Mouse (Mus musculus) MEL (cell line): Measurements from ENCODE around the gene Map1s. TPM values are rescaled to one million over a fixed set of nuclear protein-coding genes. Genes with fewer than 3 reads are reported as not detected.

Source experiments
- DNase-seq: peaks from one replicate; pipeline ENCODE4 v3.0.0; 2011; ENCODE audit warnings: low read depth, low spot score
- H3K27ac ChIP-seq: 2 replicates; pipeline ENCODE4 v1.5.1; 2012; ENCODE audit warnings: low read depth, mild to moderate bottlenecking, control low read depth, low read length, moderate library complexity; ENCODE audit not compliant: control insufficient read depth
- H3K27me3 ChIP-seq, 2 experiments: fragments of 150-350 bp in 1 of 2; sonication (generic) in 1 of 2; 2 replicates each; pipeline ENCODE4 v1.6.1; 2012; ENCODE audit warnings: low read length in 2 of 2, mild to moderate bottlenecking in 2 of 2, improper control_type of control experiment in 1 of 2, moderate library complexity in 1 of 2; ENCODE audit not compliant: insufficient read depth in 2 of 2, control insufficient read depth in 1 of 2
- H3K36me3 ChIP-seq, 2 experiments: 2 replicates each; pipeline ENCODE4 v1.6.1; 2012 to 2014; ENCODE audit warnings: low read length in 2 of 2, improper control_type of control experiment in 1 of 2, inconsistent platforms in 1 of 2, mild to moderate bottlenecking in 1 of 2; ENCODE audit not compliant: insufficient read depth in 2 of 2, control insufficient read depth in 1 of 2
- H3K4me1 ChIP-seq, 2 experiments: fragments of 150-350 bp in 1 of 2; sonication (generic) in 1 of 2; 2 replicates each; pipeline ENCODE4 v1.6.1; 2012; ENCODE audit warnings: low read length in 2 of 2, improper control_type of control experiment in 1 of 2, mild to moderate bottlenecking in 1 of 2; ENCODE audit not compliant: insufficient read depth in 2 of 2, control insufficient read depth in 1 of 2
- H3K4me3 ChIP-seq, 2 experiments: fragments of 150-350 bp in 1 of 2; sonication (generic) in 1 of 2; 2 replicates each; pipeline ENCODE4 v1.5.1; 2012; ENCODE audit warnings: low read depth in 2 of 2, low read length in 2 of 2, mild to moderate bottlenecking in 2 of 2, moderate library complexity in 2 of 2, control low read depth in 1 of 2, improper control_type of control experiment in 1 of 2; ENCODE audit not compliant: control insufficient read depth in 1 of 2, insufficient read depth in 1 of 2
- H3K79me2 ChIP-seq: 2 replicates; pipeline ENCODE4 v1.6.1; 2012; ENCODE audit warnings: mild to moderate bottlenecking, low read length, moderate library complexity; ENCODE audit not compliant: control insufficient read depth, poor library complexity, insufficient read depth
- H3K9ac ChIP-seq: 2 replicates; pipeline ENCODE4 v1.6.1; 2012; ENCODE audit warnings: low read depth, mild to moderate bottlenecking, control low read depth, low read length, moderate library complexity; ENCODE audit not compliant: control insufficient read depth, poor library complexity, severe bottlenecking
- H3K9me3 ChIP-seq: fragments of 150-350 bp; sonication (generic); replicated peaks from 2 replicates; pipeline ENCODE4 v1.6.1; 2012; ENCODE audit warnings: mild to moderate bottlenecking, low read length, improper control_type of control experiment, moderate library complexity; ENCODE audit not compliant: insufficient read depth
- BHLHE40 ChIP-seq: IDR thresholded peaks from 2 replicates; pipeline ENCODE4 v1.6.1; 2012; ENCODE audit warnings: low read depth, mild to moderate bottlenecking, inconsistent platforms, low read length, improper control_type of control experiment, borderline replicate concordance
- CHD1 ChIP-seq: IDR thresholded peaks from 2 replicates; pipeline ENCODE4 v1.6.1; 2012; ENCODE audit warnings: low read depth, mild to moderate bottlenecking, inconsistent platforms, low read length, improper control_type of control experiment
- CTCF ChIP-seq, 3 experiments: IDR thresholded peaks in 2 of 3; conservative IDR thresholded peaks in 1 of 3; 2 replicates each; pipeline ENCODE4 v1.5.1; 2011 to 2012; ENCODE audit warnings: low read length in 3 of 3, low read depth in 2 of 3, mild to moderate bottlenecking in 2 of 3, improper control_type of control experiment in 1 of 3, inconsistent platforms in 1 of 3, mixed read lengths in 1 of 3, moderate library complexity in 1 of 3; ENCODE audit not compliant: control insufficient read depth in 1 of 3, insufficient read depth in 1 of 3, poor library complexity in 1 of 3, severe bottlenecking in 1 of 3
- ELF1 ChIP-seq: IDR thresholded peaks from 2 replicates; pipeline ENCODE4 v1.6.1; 2014; ENCODE audit warnings: low read depth, mild to moderate bottlenecking, inconsistent platforms, low read length, improper control_type of control experiment, moderate library complexity
- ETS1 ChIP-seq: IDR thresholded peaks from 2 replicates; pipeline ENCODE4 v1.6.1; 2012; ENCODE audit warnings: low read depth, mild to moderate bottlenecking, inconsistent platforms, low read length, improper control_type of control experiment, moderate library complexity
- GABPA ChIP-seq: IDR thresholded peaks from 2 replicates; pipeline ENCODE4 v1.6.1; 2012; ENCODE audit warnings: low read depth, mild to moderate bottlenecking, inconsistent platforms, low read length, improper control_type of control experiment, moderate library complexity
- GATA1 ChIP-seq: IDR thresholded peaks from 2 replicates; pipeline ENCODE4 v1.6.1; 2011; ENCODE audit warnings: low read depth, low read length, improper control_type of control experiment
- HCFC1 ChIP-seq: IDR thresholded peaks from 2 replicates; pipeline ENCODE4 v1.6.1; 2012; ENCODE audit warnings: low read depth, mild to moderate bottlenecking, inconsistent platforms, low read length, improper control_type of control experiment, moderate library complexity
- JUND ChIP-seq: IDR thresholded peaks from 2 replicates; pipeline ENCODE4 v1.6.1; 2011; ENCODE audit warnings: low read depth, mild to moderate bottlenecking, improper control_type of control experiment, low read length
- KAT2A ChIP-seq: conservative IDR thresholded peaks from 2 replicates; pipeline ENCODE4 v1.6.1; 2012; ENCODE audit warnings: low read depth, low read length, improper control_type of control experiment, inconsistent platforms
- MAFK ChIP-seq: IDR thresholded peaks from 2 replicates; pipeline ENCODE4 v1.6.1; 2011; ENCODE audit warnings: low read depth, mild to moderate bottlenecking, low read length, improper control_type of control experiment, borderline replicate concordance
- MAZ ChIP-seq: IDR thresholded peaks from 2 replicates; pipeline ENCODE4 v1.6.1; 2012; ENCODE audit warnings: low read depth, mild to moderate bottlenecking, inconsistent platforms, low read length, improper control_type of control experiment
- MXI1 ChIP-seq: IDR thresholded peaks from 2 replicates; pipeline ENCODE4 v1.6.1; 2011; ENCODE audit warnings: mild to moderate bottlenecking, low read depth, low read length, improper control_type of control experiment
- MYB ChIP-seq: IDR thresholded peaks from 2 replicates; pipeline ENCODE4 v1.6.1; 2011; ENCODE audit warnings: mild to moderate bottlenecking, low read depth, low read length, improper control_type of control experiment
- MYC ChIP-seq: IDR thresholded peaks from 2 replicates; pipeline ENCODE4 v1.6.1; 2011; ENCODE audit warnings: low read depth, mild to moderate bottlenecking, low read length, improper control_type of control experiment, moderate library complexity
- NELFE ChIP-seq: IDR thresholded peaks from 2 replicates; pipeline ENCODE4 v1.6.1; 2011; ENCODE audit warnings: low read depth, low read length, improper control_type of control experiment
- NRF1 ChIP-seq: IDR thresholded peaks from 2 replicates; pipeline ENCODE4 v1.6.1; 2014; ENCODE audit warnings: low read depth, mild to moderate bottlenecking, inconsistent platforms, low read length, improper control_type of control experiment, moderate library complexity; ENCODE audit not compliant: poor library complexity, insufficient read depth, severe bottlenecking
- POLR2A ChIP-seq, 2 experiments: IDR thresholded peaks; 2 replicates each; pipeline ENCODE4 v1.6.1; 2011 to 2012; ENCODE audit warnings: low read length in 2 of 2, mild to moderate bottlenecking in 2 of 2, control low read depth in 1 of 2, improper control_type of control experiment in 1 of 2, low read depth in 1 of 2, moderate library complexity in 1 of 2; ENCODE audit not compliant: control insufficient read depth in 1 of 2, insufficient read depth in 1 of 2, poor library complexity in 1 of 2
- POLR2AphosphoS5 ChIP-seq: IDR thresholded peaks from 2 replicates; pipeline ENCODE4 v1.6.1; 2012; ENCODE audit warnings: low read depth, borderline replicate concordance, mild to moderate bottlenecking, inconsistent platforms, low read length, moderate library complexity, mixed read lengths
- RCOR1 ChIP-seq: IDR thresholded peaks from 2 replicates; pipeline ENCODE4 v1.6.1; 2012; ENCODE audit warnings: low read depth, mild to moderate bottlenecking, inconsistent platforms, low read length, improper control_type of control experiment
- SIN3A ChIP-seq: IDR thresholded peaks from 2 replicates; pipeline ENCODE4 v1.6.1; 2012; ENCODE audit warnings: low read length, improper control_type of control experiment, inconsistent platforms
- TAL1 ChIP-seq: IDR thresholded peaks from 2 replicates; pipeline ENCODE4 v1.6.1; 2012; ENCODE audit warnings: mild to moderate bottlenecking, inconsistent platforms, low read length, moderate library complexity, mixed read lengths
- UBTF ChIP-seq: IDR thresholded peaks from 2 replicates; pipeline ENCODE4 v1.6.1; 2012; ENCODE audit warnings: low read depth, mild to moderate bottlenecking, inconsistent platforms, low read length, improper control_type of control experiment, moderate library complexity, borderline replicate concordance; ENCODE audit not compliant: insufficient read depth
- USF1 ChIP-seq: IDR thresholded peaks from 2 replicates; pipeline ENCODE4 v1.6.1; 2014; ENCODE audit warnings: low read depth, mild to moderate bottlenecking, inconsistent platforms, low read length, improper control_type of control experiment, moderate library complexity
- USF2 ChIP-seq, 2 experiments: IDR thresholded peaks; 2 replicates each; pipeline ENCODE4 v1.6.1; 2011 to 2012; ENCODE audit warnings: improper control_type of control experiment in 2 of 2, low read length in 2 of 2, borderline replicate concordance in 1 of 2, inconsistent platforms in 1 of 2, low read depth in 1 of 2, mild to moderate bottlenecking in 1 of 2; ENCODE audit not compliant: insufficient read depth in 1 of 2
- ZC3H11A ChIP-seq: IDR thresholded peaks from 2 replicates; pipeline ENCODE4 v1.6.1; 2012; ENCODE audit warnings: low read depth, mild to moderate bottlenecking, inconsistent platforms, low read length, improper control_type of control experiment
- ZKSCAN1 ChIP-seq: IDR thresholded peaks from 2 replicates; pipeline ENCODE4 v1.6.1; 2012; ENCODE audit warnings: low read depth, mild to moderate bottlenecking, inconsistent platforms, low read length, improper control_type of control experiment, moderate library complexity
- ZMIZ1 ChIP-seq: IDR thresholded peaks from 2 replicates; pipeline ENCODE4 v1.6.1; 2012; ENCODE audit warnings: low read depth, mild to moderate bottlenecking, inconsistent platforms, low read length, improper control_type of control experiment, moderate library complexity
- ZNF384 ChIP-seq: IDR thresholded peaks from 2 replicates; pipeline ENCODE4 v1.6.1; 2012; ENCODE audit warnings: low read depth, mild to moderate bottlenecking, inconsistent platforms, low read length, improper control_type of control experiment
- polyA plus RNA-seq, 2 experiments: library from polyadenylated mRNA; stranded (reverse) in 1 of 2; unstranded in 1 of 2; fragments of >175 nt in 1 of 2; fragments of >200 nt in 1 of 2; gene quantifications; 2 replicates each; pipeline versions ENCODE4 v1.2.1 to v1.2.4; 2012; ENCODE audit warnings: low replicate concordance in 2 of 2, low read depth in 1 of 2; ENCODE audit not compliant: insufficient read length in 2 of 2, insufficient read depth in 1 of 2, missing spikeins in 1 of 2
- total RNA-seq: library from RNA; depleted of rRNA; stranded (reverse); fragments of 300-350 nt; gene quantifications from 2 replicates; pipeline ENCODE4 v1.2.3, GENCODE M21; 2012

The Map1s gene
- total and polyA plus RNA-seq, 3 experiments = 51.0 to 53.3 TPM; not detected in 1

DNA sequence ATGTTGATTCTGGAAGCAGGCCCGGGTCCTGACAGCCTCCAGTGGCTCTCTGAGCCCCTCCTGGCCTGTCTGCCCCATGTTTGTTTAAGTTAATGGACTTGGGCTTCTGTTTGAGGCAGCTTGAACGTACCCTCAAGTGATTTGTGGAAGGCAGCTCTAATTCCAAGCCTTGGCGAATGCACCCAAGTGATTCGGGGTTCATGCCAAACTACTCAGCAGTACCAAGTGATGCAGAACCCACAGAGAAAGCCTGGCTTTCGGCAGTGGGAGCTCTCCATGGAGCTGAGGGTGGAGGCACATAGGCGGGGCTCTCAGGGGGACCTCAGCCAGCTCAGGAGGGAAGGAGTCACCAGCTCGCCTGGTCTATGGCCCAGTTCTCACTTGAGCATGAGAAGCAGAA is 29.1 kb downstream of the Map1s start:
- H3K27me3 ChIP-seq = peaks cover 7% of the 10 kb centered on the region in 2 experiments
- H3K4me1 ChIP-seq = no peaks in the 10 kb centered on the region
- no peak for DNase-seq
- H3K79me2 ChIP-seq = no peaks in the 10 kb centered on the region
- no peak overlapping the region for H3K9ac ChIP-seq
- no peaks in the 10 kb centered on the region for H3K9me3 ChIP-seq
- no peaks in the 10 kb centered on the region for H3K36me3 ChIP-seq
- no peak for TF ChIP-seq HCFC1
- no peak for TF ChIP-seq MAFK
- no peak for TF ChIP-seq MYB
- no peak for TF ChIP-seq JUND
- no peak for TF ChIP-seq CTCF (IDR thresholded peaks at IDR 0.05 in 2 of 3, conservative IDR thresholded peaks at IDR 0.05 in 1 of 3; ENCODE audit: control insufficient read depth in 1 of 3, insufficient read depth in 1 of 3, low read depth in 2 of 3, low read length in 3 of 3, poor library complexity in 1 of 3, severe bottlenecking in 1 of 3)
- TF ChIP-seq RCOR1 = no peak
- no peak for TF ChIP-seq GATA1
- no peak for TF ChIP-seq ZC3H11A
- no peak for TF ChIP-seq TAL1
- TF ChIP-seq CHD1 = no peak
- TF ChIP-seq GABPA = no peak
- TF ChIP-seq ZNF384 = no peak
- TF ChIP-seq SIN3A = no peak
- TF ChIP-seq POLR2AphosphoS5 = no peak
- TF ChIP-seq MYC = no peak
- no peak for TF ChIP-seq MXI1
- TF ChIP-seq ZMIZ1 = no peak
- no peak for TF ChIP-seq UBTF
- TF ChIP-seq KAT2A = no peak
- no peak for TF ChIP-seq USF1
- H3K27ac ChIP-seq = no peak overlapping the region
- H3K4me3 ChIP-seq = no peak overlapping the region

DNA sequence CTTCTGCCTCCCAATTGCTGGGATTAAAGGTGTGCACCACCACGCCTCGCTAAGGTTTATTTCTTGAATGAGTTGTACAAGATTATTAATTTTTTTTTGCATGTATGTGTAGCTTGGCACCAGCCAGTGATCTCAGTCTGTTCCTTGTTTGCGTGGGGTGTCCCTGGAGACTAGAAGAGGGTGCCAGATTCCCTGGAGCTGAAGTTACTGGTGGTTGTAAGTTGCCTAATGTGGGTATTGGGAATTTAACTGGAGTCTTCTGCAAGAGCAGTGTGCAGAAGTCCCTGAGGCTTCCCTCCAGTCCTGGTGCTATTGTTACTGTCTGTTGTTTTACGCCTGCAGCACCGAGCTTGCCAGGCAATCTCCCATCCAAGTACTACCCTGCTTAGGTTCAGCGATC is 31.5 kb downstream of the Map1s start:
- DNase-seq = no peak
- no peak for TF ChIP-seq ETS1
- TF ChIP-seq MAFK = no peak
- TF ChIP-seq CTCF (IDR thresholded peaks at IDR 0.05 in 2 of 3, conservative IDR thresholded peaks at IDR 0.05 in 1 of 3; ENCODE audit: control insufficient read depth in 1 of 3, insufficient read depth in 1 of 3, low read depth in 2 of 3, low read length in 3 of 3, poor library complexity in 1 of 3, severe bottlenecking in 1 of 3) = no peak
- no peak for TF ChIP-seq POLR2AphosphoS5
- TF ChIP-seq ZKSCAN1 = no peak
- no peak for TF ChIP-seq GATA1
- no peak for TF ChIP-seq HCFC1
- no peak for TF ChIP-seq ZC3H11A
- TF ChIP-seq RCOR1 = no peak
- TF ChIP-seq ZNF384 = no peak
- no peak for TF ChIP-seq MAZ
- no peak for TF ChIP-seq POLR2A (IDR thresholded peaks at IDR 0.05; ENCODE audit: control insufficient read depth in 1 of 2, insufficient read depth in 1 of 2, low read depth in 1 of 2, low read length in 2 of 2, poor library complexity in 1 of 2)
- no peak for TF ChIP-seq ELF1
- TF ChIP-seq USF2 (IDR thresholded peaks at IDR 0.05; ENCODE audit: borderline replicate concordance in 1 of 2, insufficient read depth in 1 of 2, low read depth in 1 of 2, low read length in 2 of 2) = no peak
- no peak for TF ChIP-seq NELFE
- no peak for TF ChIP-seq GABPA
- no peak for TF ChIP-seq BHLHE40
- no peak for TF ChIP-seq NRF1
- TF ChIP-seq, all 39 proteins: peak for 0
- Histone ChIP-seq H3K4me1 (no peaks in the 10 kb centered on the region), H3K79me2 (no peaks in the 10 kb centered on the region), H3K9me3 (no peaks in the 10 kb centered on the region), H3K27ac (no peak overlapping the region), H3K4me3 (no peak overlapping the region), H3K9ac (no peak overlapping the region), H3K36me3 (no peaks in the 10 kb centered on the region), H3K27me3 (peaks cover 7 to 8% of the 10 kb centered on the region in 2 experiments)
